Mouse (Mus musculus): ENCODE measurements around the gene Kat6b.
"Not testable (repeated sequence)": the region's sequence is repeated elsewhere in the genome, so short reads cannot be mapped to it uniquely, and the experiment has no call there.

Gene Kat6b

DNA sequence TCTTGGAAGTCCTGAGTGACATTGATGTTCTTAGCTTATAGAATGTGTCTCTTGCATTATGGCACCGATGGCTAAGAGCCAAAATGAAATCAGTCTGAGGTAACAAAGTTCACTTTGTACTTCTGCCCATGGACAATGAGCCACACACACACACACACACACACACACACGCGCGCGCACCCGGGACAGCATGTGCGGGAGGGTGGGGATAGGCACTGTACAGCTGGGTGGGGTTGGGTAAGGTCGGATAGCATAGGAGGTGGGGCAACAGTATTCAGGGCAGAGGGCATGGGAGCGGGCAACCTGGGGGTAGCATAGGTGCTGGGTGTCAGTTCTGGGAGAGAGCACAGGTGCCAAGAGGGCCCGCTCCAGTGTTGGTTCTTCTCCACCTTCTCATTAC lies 3.5 kb downstream of the Kat6b start:
- no peak for DNase-seq (ENCODE audit: low spot score in 2 of 2)

- DNase-seq (ENCODE audit: low spot score in 2 of 2) = no peak
These were observed 4.8 kb downstream of the Kat6b start for GRCm38 (mm10) chr14:21485961-21486520.

GRCm38 (mm10) chr14:21487135-21487534 lies 5.9 kb downstream of the Kat6b start:
- not testable (repeated sequence) for DNase-seq (ENCODE audit: low spot score in 2 of 2)

- not testable (repeated sequence) for DNase-seq (ENCODE audit: low spot score in 2 of 2)
These were observed 7.3 kb downstream of the Kat6b start for GRCm38 (mm10) chr14:21488426-21489115.

DNA sequence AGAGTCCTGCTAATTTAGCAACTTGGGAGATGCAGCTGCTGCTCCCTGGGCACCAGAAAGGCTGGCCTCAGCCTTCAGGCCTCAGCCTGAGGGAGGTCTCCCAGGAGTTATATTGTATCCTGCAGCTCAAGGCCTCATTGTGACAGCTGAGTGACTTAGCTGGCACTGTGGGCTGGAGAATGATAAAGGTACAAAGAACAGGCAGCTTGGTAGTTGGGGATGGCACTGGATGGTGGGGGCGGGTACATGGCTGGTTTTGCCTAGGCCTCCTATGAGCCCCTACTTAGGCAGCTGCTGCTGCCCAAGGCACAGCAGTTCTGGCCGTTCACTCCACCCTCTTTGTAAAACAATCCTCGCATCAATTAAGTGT lies 7.9 kb downstream of the Kat6b start:
- no peak for DNase-seq (ENCODE audit: low spot score in 2 of 2)

- no peak for DNase-seq (ENCODE audit: low spot score in 2 of 2)
These were observed 8.9 kb downstream of the Kat6b start for GRCm38 (mm10) chr14:21490141-21490540.

- no peak for DNase-seq (ENCODE audit: low spot score in 2 of 2)
These were observed 17.2 kb downstream of the Kat6b start for GRCm38 (mm10) chr14:21498361-21498996.

- DNase-seq (ENCODE audit: low spot score in 2 of 2) = peak; percentile 22 to 64
These were observed 17.9 kb downstream of the Kat6b start for GRCm38 (mm10) chr14:21499011-21499581.

DNA sequence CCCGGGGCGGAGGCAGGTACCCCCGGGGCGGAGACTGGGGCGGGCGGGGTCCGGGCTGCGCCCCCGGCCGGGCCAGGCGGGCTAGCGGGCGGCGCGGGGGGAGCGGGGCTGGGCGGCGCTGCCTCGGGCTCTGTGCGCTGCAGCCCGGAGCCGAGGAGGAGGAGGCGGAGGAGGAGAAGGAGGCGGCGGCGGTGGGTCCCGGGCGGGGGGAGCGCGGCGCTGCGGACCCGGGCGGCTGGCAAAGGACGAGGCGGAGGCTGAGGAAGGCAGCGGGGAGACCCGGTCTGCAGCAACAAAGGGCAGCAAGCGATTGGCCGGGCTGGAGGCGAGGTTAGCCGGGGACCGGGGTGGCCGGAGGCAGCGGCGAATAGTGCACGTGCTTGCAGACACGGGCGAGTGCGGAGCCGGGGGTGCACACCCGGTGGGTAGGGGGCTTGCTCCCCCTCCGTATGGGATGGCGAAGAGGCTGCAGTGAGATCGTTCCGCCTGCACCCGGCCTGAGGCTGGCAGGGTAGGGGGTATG lies 18.5 kb downstream of the Kat6b start:
- peak; percentile 73 to 76 for DNase-seq (ENCODE audit: low spot score in 2 of 2)

DNA sequence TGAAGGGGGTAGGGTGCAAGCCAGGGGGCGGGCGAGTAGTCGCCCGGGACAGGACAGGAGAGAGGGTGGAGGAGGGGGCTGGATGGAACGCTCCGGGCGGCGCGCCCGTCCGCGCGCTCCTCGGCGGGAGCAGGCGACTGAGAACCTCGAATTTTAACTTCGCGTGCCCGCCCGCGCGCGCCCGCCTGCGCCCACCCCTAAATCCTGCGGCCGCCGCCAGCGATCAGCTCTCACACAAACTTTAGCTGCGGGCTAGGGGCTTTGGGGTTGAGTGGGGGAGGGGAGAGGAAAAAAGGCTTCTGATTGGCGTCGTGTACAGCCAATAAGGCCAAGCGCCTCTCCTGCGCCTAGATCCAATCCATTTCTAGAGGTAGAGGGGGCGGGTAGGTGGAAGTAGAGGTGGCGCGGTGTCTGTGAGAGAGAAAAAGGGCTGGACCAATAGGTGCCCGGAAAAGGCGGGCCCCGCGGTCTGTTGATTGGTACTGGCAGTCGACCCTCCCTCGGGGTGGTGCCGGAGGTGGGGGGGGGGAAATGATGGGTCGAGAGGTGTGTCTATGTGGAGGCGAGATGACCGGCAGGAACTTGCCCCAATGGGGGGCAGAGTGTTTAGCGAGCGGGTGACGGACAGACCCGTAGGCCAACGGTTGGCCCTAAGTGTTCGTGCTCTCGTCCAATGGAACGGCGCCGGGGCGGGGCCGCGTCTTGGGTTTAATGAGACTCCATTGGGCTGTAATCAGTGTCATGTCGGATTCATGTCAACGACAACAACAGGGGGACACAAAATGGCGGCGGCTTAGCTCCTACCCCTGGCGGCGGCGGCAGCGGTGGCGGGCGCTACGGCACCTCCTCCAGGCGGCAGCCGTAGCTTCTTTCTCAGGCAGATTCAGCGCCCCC lies 19.2 kb downstream of the Kat6b start:
- DNase-seq (ENCODE audit: low spot score in 2 of 2) = peak; percentile 100

GRCm38 (mm10) chr14:21501048-21501657 lies 19.9 kb downstream of the Kat6b start:
- DNase-seq (ENCODE audit: low spot score in 2 of 2) = peak; percentile 88 to 92

GRCm38 (mm10) chr14:21505036-21505435 lies 23.8 kb downstream of the Kat6b start:
- DNase-seq (ENCODE audit: low spot score in 2 of 2) = no peak

- DNase-seq (ENCODE audit: low spot score in 2 of 2) = no peak
These were observed 25.8 kb downstream of the Kat6b start for GRCm38 (mm10) chr14:21507046-21507445.

- no peak for DNase-seq (ENCODE audit: low spot score in 2 of 2)
These were observed 28.1 kb downstream of the Kat6b start for GRCm38 (mm10) chr14:21509111-21509905.

DNA sequence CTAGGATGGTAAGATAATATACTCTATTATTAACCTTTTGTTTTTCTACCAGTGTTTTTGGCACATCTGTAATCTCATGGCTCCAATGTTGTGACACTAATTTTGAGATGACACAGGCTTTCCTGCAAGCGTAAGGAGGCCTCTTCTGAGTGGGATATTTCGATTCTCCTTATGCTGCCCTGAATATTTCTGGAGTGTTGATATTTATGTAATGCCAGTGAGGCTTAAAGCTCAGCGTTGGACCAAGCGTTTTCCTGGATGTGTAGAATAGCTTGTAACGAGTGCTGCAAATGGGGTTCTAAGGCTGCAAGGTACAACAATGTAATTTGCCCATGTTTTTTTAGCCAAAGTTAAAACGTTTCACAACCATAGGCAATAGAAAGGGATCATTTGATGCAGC lies 30.2 kb downstream of the Kat6b start:
- DNase-seq (ENCODE audit: low spot score in 2 of 2) = no peak

DNA sequence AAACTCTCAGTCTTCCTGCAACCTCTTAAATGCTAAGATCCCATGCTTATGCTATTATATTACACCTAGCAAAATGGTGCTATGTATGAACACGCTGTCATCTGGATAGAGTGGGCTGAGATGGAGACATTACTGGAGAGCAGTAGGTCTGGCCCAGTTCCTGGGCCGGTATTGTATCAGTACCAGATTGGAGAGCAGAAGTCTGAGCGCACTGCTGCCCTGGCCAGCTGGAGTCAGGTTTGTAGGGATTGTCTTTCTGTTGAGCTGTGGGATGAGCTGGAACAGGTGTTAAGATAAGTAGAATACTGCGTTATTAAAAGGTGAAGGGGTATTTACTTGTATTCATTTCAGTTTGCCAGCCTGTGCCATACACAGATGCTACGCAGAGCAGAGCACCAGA lies 34.3 kb downstream of the Kat6b start:
- DNase-seq (ENCODE audit: low spot score in 2 of 2) = no peak

DNA sequence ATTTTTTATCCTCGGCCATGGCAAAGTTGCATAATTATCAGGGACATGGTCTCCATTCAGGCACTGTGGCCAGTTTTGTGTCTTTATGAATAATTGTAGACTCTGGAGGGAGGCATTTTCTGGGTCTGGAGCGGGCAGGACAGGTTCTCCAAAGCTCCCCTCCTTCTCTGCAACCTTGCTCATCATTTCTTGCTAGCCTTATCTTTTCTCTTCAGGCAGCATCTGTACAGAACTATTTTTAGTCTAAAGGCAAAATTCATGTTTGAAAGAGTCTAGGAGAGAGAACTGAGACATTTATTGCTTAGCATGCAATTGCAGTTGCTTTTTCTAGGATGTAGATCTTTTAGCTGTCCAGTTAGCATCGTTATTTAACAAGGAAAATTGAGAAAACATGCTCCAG lies 38.1 kb downstream of the Kat6b start:
- DNase-seq (ENCODE audit: low spot score in 2 of 2) = no peak

GRCm38 (mm10) chr14:21520496-21520895 lies 39.3 kb downstream of the Kat6b start:
- no peak for DNase-seq (ENCODE audit: low spot score in 2 of 2)

- DNase-seq (ENCODE audit: low spot score in 2 of 2) = not testable (repeated sequence)
These were observed 40.3 kb downstream of the Kat6b start for GRCm38 (mm10) chr14:21521496-21521895.

DNA sequence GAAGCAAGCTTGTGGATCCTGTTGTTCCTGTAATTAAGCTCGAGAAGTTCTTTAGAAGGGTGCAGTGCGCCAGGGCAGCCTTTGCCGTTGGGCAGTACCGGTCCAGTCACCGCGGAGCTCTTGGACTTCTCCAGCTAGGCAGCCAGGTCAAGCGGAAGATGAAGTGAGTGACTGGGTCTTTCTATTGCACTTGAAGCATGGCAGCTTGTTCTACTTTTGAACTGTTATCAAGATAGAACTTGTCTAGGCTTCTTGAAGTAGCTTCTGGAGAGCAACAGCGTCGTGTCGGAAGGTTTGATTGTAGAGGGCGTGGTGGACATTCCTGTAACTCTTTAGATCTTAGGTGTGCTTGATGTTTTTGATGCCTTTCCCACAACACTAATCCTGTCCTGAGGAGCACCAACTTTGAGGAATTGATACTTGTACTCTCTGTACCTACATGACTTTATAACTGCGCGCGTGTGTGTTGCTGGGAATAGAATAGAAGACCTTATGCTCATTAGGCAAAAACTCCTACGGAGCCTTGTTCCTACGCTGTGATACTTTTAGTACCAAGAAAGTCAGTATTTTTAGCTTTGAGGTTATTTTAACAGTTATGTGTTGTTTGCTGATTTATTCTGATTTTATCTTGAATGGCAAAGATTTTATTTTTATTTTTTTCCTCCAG lies 41.2 kb downstream of the Kat6b start:
- no peak for DNase-seq (ENCODE audit: low spot score in 2 of 2)

Data from urinary bladder, postnatal 4 days (tissue).